Mouse (Mus musculus) midbrain, embryonic 14.5 days (tissue): ENCODE data around the gene Serpinb13. TPM values are rescaled to one million over a fixed set of nuclear protein-coding genes. Genes with fewer than 3 reads are reported as not detected.
A peak's percentile ranks its signal among the peaks of the same experiment; 100 is the strongest.
"Not testable (repeated sequence)": the region's sequence is repeated elsewhere in the genome, so short reads cannot be mapped to it uniquely, and the experiment has no call there.

ENCODE experiments used
- ATAC-seq: fragments of 200-750 bp; cut with Nextera tagmentation; 2 replicates; pipeline ENCODE4 v1.8.0; 2017; ENCODE audit warnings: moderate number of reproducible peaks, moderate library complexity; ENCODE audit not compliant: low FRiP score, low TSS enrichment
- DNase-seq: peaks from one replicate; pipeline ENCODE4 v3.0.0-alpha.2; 2015
- H3K27ac ChIP-seq: fragments of 300-500 bp; sonication (generic); replicated peaks from 2 replicates; pipeline ENCODE4 v1.5.1; 2014; ENCODE audit warnings: mild to moderate bottlenecking, low read depth, low read length, moderate library complexity
- H3K27me3 ChIP-seq: fragments of 300-500 bp; sonication (generic); 2 replicates; pipeline ENCODE4 v1.6.1; 2014; ENCODE audit warnings: low read length, control low read depth, mixed read lengths; ENCODE audit not compliant: control insufficient read depth, insufficient read depth
- H3K36me3 ChIP-seq: fragments of 300-500 bp; sonication (generic); 2 replicates; pipeline ENCODE4 v1.6.1; 2014; ENCODE audit warnings: low read length, control low read depth; ENCODE audit not compliant: control insufficient read depth, insufficient read depth
- H3K4me1 ChIP-seq: fragments of 300-500 bp; sonication (generic); 2 replicates; pipeline ENCODE4 v1.6.1; 2014; ENCODE audit warnings: mild to moderate bottlenecking, antibody characterized with exemption, low read length, control low read depth; ENCODE audit not compliant: control insufficient read depth, insufficient read depth
- H3K4me2 ChIP-seq: fragments of 300-500 bp; sonication (generic); 2 replicates; pipeline ENCODE4 v1.6.1; 2014; ENCODE audit warnings: mild to moderate bottlenecking, low read length, moderate library complexity
- H3K4me3 ChIP-seq: fragments of 300-500 bp; sonication (generic); replicated peaks from 2 replicates; pipeline ENCODE4 v1.5.1; 2014; ENCODE audit warnings: low read depth, low read length
- H3K9ac ChIP-seq: fragments of 300-500 bp; sonication (generic); replicated peaks from 2 replicates; pipeline ENCODE4 v1.6.1; 2014; ENCODE audit warnings: mild to moderate bottlenecking, low read length, moderate library complexity
- H3K9me3 ChIP-seq: fragments of 300-500 bp; sonication (generic); 2 replicates; pipeline ENCODE4 v1.6.1; 2016; ENCODE audit warnings: low read length, control low read depth, mixed read lengths; ENCODE audit not compliant: control insufficient read depth
- WGBS: fragments of 180-500 bp; shearing (Covaris S2); extraction: QIAGEN DNeasy Blood & Tissue Kit; methylation state at CpG from one replicate; pipeline ENCODE4 v1.1.7; 2014; 5-methylcytosine and 5-hydroxymethylcytosine counted together
- polyA plus RNA-seq: library from polyadenylated mRNA; unstranded; fragments of >200 nt; fragmentation: Nextera tagmentation; extraction: Ambion mirVana; gene quantifications from 2 replicates; pipeline ENCODE4 v1.2.1, GENCODE M21; 2014

The Serpinb13 gene
- polyA plus RNA-seq, 1 experiment from 2014 or later: not detected

DNA sequence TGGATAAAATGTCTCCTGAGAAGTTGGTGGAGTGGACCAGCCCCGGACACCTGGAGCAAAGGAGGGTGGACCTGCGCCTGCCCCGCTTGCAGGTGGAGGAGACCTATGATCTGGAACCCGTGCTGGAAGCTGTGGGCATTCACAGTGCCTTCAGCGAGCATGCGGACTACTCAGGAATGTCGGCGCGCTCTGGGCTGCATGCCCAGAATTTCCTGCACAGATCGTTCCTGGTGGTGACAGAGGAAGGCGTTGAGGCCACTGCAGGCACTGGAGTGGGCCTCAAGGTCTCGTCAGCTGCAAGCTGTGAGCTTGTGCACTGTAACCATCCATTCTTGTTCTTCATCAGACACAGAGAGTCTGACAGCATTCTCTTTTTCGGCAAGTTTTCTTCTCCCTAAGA lies 19.6 kb downstream of the Serpinb13 start:
- no peak overlapping the region for H3K9ac ChIP-seq
- 77% methylated on average over 13 of the region's 13 CpGs for WGBS
- no peaks in the 10 kb centered on the region for H3K9me3 ChIP-seq
- H3K27me3 ChIP-seq: no peaks in the 10 kb centered on the region
- H3K4me1 ChIP-seq: no peaks in the 10 kb centered on the region
- DNase-seq: peak; percentile 17
- H3K4me2 ChIP-seq: no peak overlapping the region
- no peaks in the 10 kb centered on the region for H3K36me3 ChIP-seq
- H3K4me3 ChIP-seq: no peak overlapping the region
- ATAC-seq: peak; percentile 48; the same call in 1 of the 2 replicates
- H3K27ac ChIP-seq: no peak overlapping the region

DNA sequence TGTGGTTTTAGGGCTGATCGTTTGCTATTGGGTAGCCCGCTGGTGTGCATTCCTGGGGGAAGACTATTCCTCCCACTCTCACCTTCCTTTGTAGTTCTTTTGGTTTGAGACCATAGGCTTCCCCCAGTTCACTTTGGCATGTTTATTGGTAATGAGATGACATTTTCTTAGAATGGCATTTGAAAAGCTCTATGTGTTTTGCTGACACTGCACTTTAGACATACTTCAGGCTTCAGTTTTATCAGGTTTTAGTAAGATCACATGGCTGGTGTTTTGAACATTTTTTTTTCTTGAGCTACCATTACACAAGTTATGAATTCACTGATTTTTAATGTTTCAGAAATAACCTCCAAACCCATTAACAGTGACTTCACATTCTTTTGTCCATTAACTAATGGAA lies 21.0 kb downstream of the Serpinb13 start:
- H3K36me3 ChIP-seq: no peaks in the 10 kb centered on the region
- H3K27me3 ChIP-seq: no peaks in the 10 kb centered on the region
- no peaks in the 10 kb centered on the region for H3K9me3 ChIP-seq
- DNase-seq (no peak), ATAC-seq (no peak)
- no peak overlapping the region for H3K4me2 ChIP-seq
- no peak overlapping the region for H3K9ac ChIP-seq
- H3K4me1 ChIP-seq: no peaks in the 10 kb centered on the region
- 86% methylated on average over 2 of the region's 2 CpGs for WGBS
- H3K4me3 ChIP-seq: no peak overlapping the region
- no peak overlapping the region for H3K27ac ChIP-seq

DNA sequence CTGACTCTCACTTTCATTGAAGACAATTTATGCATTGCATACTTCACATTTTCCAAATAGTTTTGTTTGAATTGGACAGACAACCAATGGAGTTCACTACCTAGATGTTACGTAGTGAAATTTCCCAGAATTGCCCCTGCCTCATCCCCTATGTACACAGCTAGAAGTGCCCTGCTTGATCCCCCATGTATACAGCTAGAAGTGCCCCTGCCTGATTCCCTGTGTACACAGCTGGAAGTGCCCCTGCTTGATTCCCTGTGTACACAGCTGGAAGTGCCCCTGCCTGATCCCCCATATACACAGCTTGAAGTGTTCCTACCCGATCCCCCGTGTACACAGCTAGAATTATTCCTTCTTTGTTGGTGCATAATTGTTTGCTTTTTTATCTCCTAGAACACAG lies 25.5 kb downstream of the Serpinb13 start:
- Histone ChIP-seq H3K27ac (no peak overlapping the region), H3K36me3 (no peaks in the 10 kb centered on the region), H3K9me3 (no peaks in the 10 kb centered on the region), H3K27me3 (no peaks in the 10 kb centered on the region), H3K4me2 (no peak overlapping the region), H3K4me1 (no peaks in the 10 kb centered on the region), H3K4me3 (no peak overlapping the region), H3K9ac (no peak overlapping the region)
- 78% methylated on average over 3 of the region's 3 CpGs for WGBS
- DNase-seq (no peak), ATAC-seq (no peak)

DNA sequence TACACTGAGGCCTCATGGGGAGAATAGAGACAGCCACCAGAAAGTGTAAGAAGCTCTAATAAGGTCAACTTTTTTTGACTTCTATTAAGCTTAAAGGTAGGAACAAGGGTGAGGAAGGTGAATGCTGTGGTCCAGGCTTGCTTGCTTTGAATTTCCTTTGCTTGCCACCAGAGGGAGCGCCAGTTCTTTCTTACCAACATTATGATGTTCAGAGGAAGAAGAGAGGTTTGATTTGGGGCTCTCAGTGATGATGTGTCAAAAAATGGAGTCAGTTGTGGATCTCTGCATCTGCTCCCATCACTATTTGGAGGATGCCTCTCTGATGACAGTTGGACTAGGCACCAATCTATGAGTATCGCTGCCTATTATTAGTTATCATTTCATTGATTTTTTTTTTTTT lies 33.7 kb downstream of the Serpinb13 start:
- peak; percentile 61 for DNase-seq
- ATAC-seq: no peak; the same call in 1 of the 2 replicates
- no peaks in the 10 kb centered on the region for H3K27me3 ChIP-seq

DNA sequence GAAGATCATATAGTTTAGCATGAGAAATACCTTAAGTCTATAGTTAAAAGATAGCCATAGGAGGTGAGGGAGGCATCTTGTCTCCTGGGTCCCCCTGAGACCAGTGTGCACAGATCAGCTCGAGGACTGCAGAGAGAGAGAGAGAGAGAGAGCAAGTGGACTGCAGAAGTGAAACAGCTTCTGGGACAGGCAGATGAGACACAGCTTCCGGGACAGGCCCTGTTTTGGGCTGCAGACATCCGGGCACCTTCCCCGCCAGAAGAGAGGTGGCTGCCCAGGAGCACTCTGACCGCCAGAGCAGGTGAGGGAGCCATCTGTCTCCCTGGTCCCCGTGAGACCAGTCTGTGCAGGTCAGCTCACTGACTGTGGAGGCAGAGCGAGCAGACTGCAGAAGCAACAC lies 34.4 kb downstream of the Serpinb13 start:
- H3K4me2 ChIP-seq: no peak overlapping the region
- no peak overlapping the region for H3K9ac ChIP-seq
- no peak overlapping the region for H3K4me3 ChIP-seq
- no peaks in the 10 kb centered on the region for H3K4me1 ChIP-seq
- DNase-seq (no peak), ATAC-seq (no peak)
- no peak overlapping the region for H3K27ac ChIP-seq
- 84% methylated on average over 7 of the region's 7 CpGs for WGBS
- H3K36me3 ChIP-seq: no peaks in the 10 kb centered on the region
- H3K27me3 ChIP-seq: no peaks in the 10 kb centered on the region
- H3K9me3 ChIP-seq: no peaks in the 10 kb centered on the region

More for the DNA sequence above, 33.7 kb downstream of the Serpinb13 start:
- Histone ChIP-seq H3K9me3 (no peaks in the 10 kb centered on the region), H3K4me2 (no peak overlapping the region), H3K4me3 (no peak overlapping the region), H3K27ac (no peak overlapping the region), H3K9ac (no peak overlapping the region), H3K36me3 (no peaks in the 10 kb centered on the region), H3K4me1 (no peaks in the 10 kb centered on the region)
- whole genome bisulfite sequencing: 54% methylated on average over 2 of the region's 2 CpGs

DNA sequence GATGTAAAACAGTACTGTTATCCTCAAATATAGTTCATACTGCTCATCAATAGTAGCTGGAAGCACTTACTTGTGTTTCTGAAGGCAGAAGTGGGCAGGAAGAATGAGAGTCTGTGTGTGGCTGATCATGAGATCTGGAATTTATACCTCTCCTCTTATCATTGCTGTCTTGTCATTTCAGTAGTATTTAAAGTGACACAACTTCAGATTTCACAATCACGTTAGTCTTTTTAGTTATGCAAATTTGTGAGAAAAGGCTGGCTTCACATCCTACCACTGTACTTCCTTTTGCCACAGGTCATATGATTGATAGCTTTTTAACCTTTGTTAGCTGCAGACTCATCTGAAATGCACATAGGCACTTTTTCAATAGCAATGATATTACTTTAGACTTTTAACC lies 45.1 kb downstream of the Serpinb13 start:
- DNase-seq (no peak), ATAC-seq (no peak)
- H3K36me3 ChIP-seq: no peaks in the 10 kb centered on the region
- H3K27me3 ChIP-seq: no peaks in the 10 kb centered on the region
- no peaks in the 10 kb centered on the region for H3K9me3 ChIP-seq
- H3K4me1 ChIP-seq: no peaks in the 10 kb centered on the region
- WGBS: 68% methylated on average over 1 of the region's 1 CpGs
- no peak overlapping the region for H3K9ac ChIP-seq
- no peak overlapping the region for H3K4me3 ChIP-seq
- no peak overlapping the region for H3K4me2 ChIP-seq
- no peak overlapping the region for H3K27ac ChIP-seq

DNA sequence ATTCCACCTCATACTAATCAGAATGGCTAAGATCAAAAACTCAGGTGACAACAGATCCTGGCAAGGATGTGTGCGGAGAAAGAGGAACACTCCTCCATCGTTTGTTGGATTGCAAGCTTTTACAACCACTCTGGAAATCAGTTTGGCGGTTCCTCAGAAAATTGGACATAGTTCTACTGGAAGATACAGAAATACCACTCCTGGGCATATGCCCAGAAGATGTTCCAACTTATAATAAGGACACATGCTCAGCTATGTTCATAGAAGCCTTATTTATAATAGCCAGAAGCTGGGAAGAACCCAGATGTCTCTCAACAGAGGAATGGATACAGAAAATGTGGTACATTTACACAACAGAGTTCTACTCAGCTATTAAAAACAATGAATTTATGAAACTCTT lies 53.5 kb downstream of the Serpinb13 start:
- not testable (repeated sequence) for H3K27ac ChIP-seq, H3K9ac ChIP-seq, H3K9me3 ChIP-seq, H3K36me3 ChIP-seq, DNase-seq, H3K27me3 ChIP-seq, ATAC-seq, H3K4me1 ChIP-seq, H3K4me2 ChIP-seq, H3K4me3 ChIP-seq
- WGBS: 89% methylated on average over 3 of the region's 3 CpGs

Other genes starting within 250 kb of the Serpinb13 start
- gene Kdsr, start 221.3 kb upstream of the Serpinb13 start, polyA plus RNA-seq: 14.3 and 18.1 TPM in 2 replicates
- gene Vps4b, start 184.3 kb upstream of the Serpinb13 start, polyA plus RNA-seq: 30.9 and 39.5 TPM in 2 replicates
- gene Serpinb5, start 119.8 kb upstream of the Serpinb13 start, polyA plus RNA-seq: not detected in 2 replicates
- gene Serpinb12, start 46.5 kb upstream of the Serpinb13 start, polyA plus RNA-seq: not detected in 2 replicates
- gene Serpinb3a, start 71.3 kb downstream of the Serpinb13 start, polyA plus RNA-seq: not detected in 2 replicates
- gene Serpinb3d, start 102.5 kb downstream of the Serpinb13 start, polyA plus RNA-seq: not detected in 2 replicates